Mouse (Mus musculus) neural tube, embryonic 11.5 days (tissue): Measurements from ENCODE around the gene Ptpn1. TPM values are rescaled to one million over a fixed set of nuclear protein-coding genes. Genes with fewer than 3 reads are reported as not detected.

ENCODE experiments used
- ATAC-seq: fragments of 200-750 bp; cut with Nextera tagmentation; 2 replicates; pipeline ENCODE4 v1.8.0; 2017; ENCODE audit warnings: moderate number of reproducible peaks, mild to moderate bottlenecking, moderate TSS enrichment, moderate library complexity; ENCODE audit not compliant: insufficient read depth, low FRiP score, low TSS enrichment
- DNase-seq: peaks from one replicate; pipeline ENCODE4 v3.0.0-alpha.2; 2015; ENCODE audit warnings: low spot score
- H3K27ac ChIP-seq: fragments of 300-500 bp; sonication (generic); 2 replicates; pipeline ENCODE4 v1.5.1; 2014; ENCODE audit warnings: low read depth, mild to moderate bottlenecking, low read length
- H3K27me3 ChIP-seq: fragments of 300-500 bp; sonication (generic); 2 replicates; pipeline ENCODE4 v1.6.1; 2014; ENCODE audit warnings: mild to moderate bottlenecking, low read length, mixed read lengths; ENCODE audit not compliant: control insufficient read depth, insufficient read depth
- H3K36me3 ChIP-seq: fragments of 300-500 bp; sonication (generic); 2 replicates; pipeline ENCODE4 v1.6.1; 2014; ENCODE audit warnings: mild to moderate bottlenecking, low read length, moderate library complexity, mixed read lengths; ENCODE audit not compliant: control insufficient read depth, insufficient read depth
- H3K4me1 ChIP-seq: fragments of 300-500 bp; sonication (generic); 2 replicates; pipeline ENCODE4 v1.6.1; 2014; ENCODE audit warnings: low read length, mixed read lengths; ENCODE audit not compliant: control insufficient read depth, insufficient read depth
- H3K4me2 ChIP-seq: fragments of 300-500 bp; sonication (generic); 2 replicates; pipeline ENCODE4 v1.6.1; 2014; ENCODE audit warnings: low read depth, mild to moderate bottlenecking, moderate library complexity
- H3K4me3 ChIP-seq: fragments of 300-500 bp; sonication (generic); 2 replicates; pipeline ENCODE4 v1.5.1; 2014; ENCODE audit warnings: low read depth, low read length
- H3K9ac ChIP-seq: fragments of 300-500 bp; sonication (generic); 2 replicates; pipeline ENCODE4 v1.6.1; 2014; ENCODE audit warnings: mild to moderate bottlenecking, low read length
- H3K9me3 ChIP-seq: fragments of 300-500 bp; sonication (generic); 2 replicates; pipeline ENCODE4 v1.6.1; 2016; ENCODE audit warnings: low read length; ENCODE audit not compliant: control insufficient read depth
- WGBS: fragments of 180-500 bp; shearing (Covaris S2); extraction: QIAGEN DNeasy Blood & Tissue Kit; methylation state at CpG from one replicate; pipeline ENCODE4 v1.1.7; 2014; 5-methylcytosine and 5-hydroxymethylcytosine counted together
- polyA plus RNA-seq: library from polyadenylated mRNA; unstranded; fragments of >200 nt; fragmentation: Nextera tagmentation; extraction: Ambion mirVana; gene quantifications from 2 replicates; pipeline ENCODE4 v1.2.1, GENCODE M21; 2014

Gene Ptpn1
- polyA plus RNA-seq, 1 experiment from 2014 or later, result 98.9 TPM

GRCm38 (mm10) chr2:167939204-167939603, 7.3 kb downstream of the Ptpn1 start:
- no peak overlapping the region for H3K4me3 ChIP-seq
- no peaks in the 10 kb centered on the region for H3K36me3 ChIP-seq
- H3K4me1 ChIP-seq, result peaks cover 4% of the 10 kb centered on the region
- no peaks in the 10 kb centered on the region for H3K9me3 ChIP-seq
- H3K27ac ChIP-seq, result no peak overlapping the region
- no peak overlapping the region for H3K4me2 ChIP-seq
- no peak for DNase-seq
- 50% methylated on average over 4 of the region's 4 CpGs for WGBS
- H3K9ac ChIP-seq, result no peak overlapping the region
- no peaks in the 10 kb centered on the region for H3K27me3 ChIP-seq
- no peak for ATAC-seq

DNA sequence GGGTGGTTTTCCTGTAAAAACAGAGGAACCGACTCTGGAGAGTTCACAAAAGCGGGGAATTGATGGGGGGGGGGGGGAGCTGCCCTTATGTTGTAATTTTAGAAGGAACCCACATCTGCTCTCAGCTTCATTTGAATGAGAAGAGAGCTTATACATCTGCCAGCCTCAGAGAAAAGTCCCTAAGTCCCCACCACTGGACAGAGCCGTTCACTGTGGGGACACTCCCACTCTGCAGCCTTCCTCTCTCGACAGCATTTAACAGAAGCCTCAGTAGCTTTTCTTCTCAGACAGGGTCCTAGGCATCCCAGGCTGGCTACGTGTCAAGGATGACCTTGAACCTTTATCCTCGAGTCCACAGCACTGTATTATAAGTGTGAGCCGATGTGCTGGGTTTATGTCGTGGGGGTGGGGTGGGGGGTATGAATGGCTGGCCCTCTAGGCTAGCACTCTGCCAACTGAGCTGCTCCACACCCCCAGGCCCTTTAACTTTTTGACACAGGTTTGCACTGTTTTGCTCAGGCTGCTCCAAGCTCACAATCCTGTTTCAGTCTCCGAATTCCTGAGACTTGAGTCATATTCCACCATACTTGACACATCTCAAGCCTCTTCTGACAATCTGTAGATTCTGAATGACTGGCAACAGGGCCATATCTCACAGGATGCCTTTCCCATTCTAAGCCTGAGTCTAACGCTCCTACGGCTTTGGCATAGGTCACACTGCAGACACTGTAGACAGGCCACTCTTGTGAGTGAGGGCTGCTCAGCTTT, 8.0 kb downstream of the Ptpn1 start:
- DNase-seq (no peak), ATAC-seq (no peak)
- 62% methylated on average over 11 of the region's 11 CpGs for WGBS
- Histone ChIP-seq H3K36me3 (no peaks in the 10 kb centered on the region), H3K27ac (no peak overlapping the region), H3K4me1 (peaks cover 10% of the 10 kb centered on the region), H3K9me3 (no peaks in the 10 kb centered on the region), H3K27me3 (no peaks in the 10 kb centered on the region), H3K9ac (no peak overlapping the region), H3K4me3 (no peak overlapping the region), H3K4me2 (no peak overlapping the region)

DNA sequence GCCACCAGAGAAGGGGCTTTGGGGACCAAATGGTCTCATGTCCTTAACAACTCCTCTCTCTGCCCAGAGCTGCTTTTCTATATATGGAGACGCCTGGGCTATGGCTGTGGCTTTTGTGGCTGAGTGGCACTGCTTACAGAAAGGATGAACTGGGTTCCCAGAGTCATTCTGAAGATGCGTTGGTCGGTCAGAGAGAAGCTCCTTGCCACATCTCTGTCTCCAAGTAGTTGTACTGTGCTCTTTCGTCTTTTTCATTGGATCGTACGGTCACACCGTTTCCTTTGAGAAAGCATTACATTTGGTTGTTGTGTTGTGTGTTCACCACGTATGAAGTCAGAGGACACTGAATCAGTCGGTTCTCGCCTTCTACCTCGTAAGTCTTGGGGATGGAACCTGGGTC, 8.8 kb downstream of the Ptpn1 start:
- 91% methylated on average over 11 of the region's 11 CpGs for WGBS
- Histone ChIP-seq H3K4me3 (no peak overlapping the region), H3K4me2 (no peak overlapping the region), H3K36me3 (no peaks in the 10 kb centered on the region), H3K27me3 (no peaks in the 10 kb centered on the region), H3K9ac (no peak overlapping the region), H3K27ac (no peak overlapping the region), H3K9me3 (no peaks in the 10 kb centered on the region), H3K4me1 (peaks cover 14% of the 10 kb centered on the region)
- ATAC-seq (no peak), DNase-seq (no peak)

GRCm38 (mm10) chr2:167941320-167941719, 9.5 kb downstream of the Ptpn1 start:
- H3K9ac ChIP-seq, result no peak overlapping the region; the same call in 1 of the 2 replicates
- H3K9me3 ChIP-seq, result no peaks in the 10 kb centered on the region
- H3K27me3 ChIP-seq, result no peaks in the 10 kb centered on the region
- no peak overlapping the region for H3K4me3 ChIP-seq
- no peak overlapping the region for H3K4me2 ChIP-seq
- 48% methylated on average over 4 of the region's 4 CpGs for WGBS
- DNase-seq, result no peak
- no peaks in the 10 kb centered on the region for H3K36me3 ChIP-seq
- peaks cover 14% of the 10 kb centered on the region for H3K4me1 ChIP-seq
- H3K27ac ChIP-seq, result no peak overlapping the region
- ATAC-seq, result no peak

GRCm38 (mm10) chr2:167941745-167942176, 9.9 kb downstream of the Ptpn1 start:
- Histone ChIP-seq H3K4me2 (no peak overlapping the region), H3K4me1 (peaks cover 14% of the 10 kb centered on the region)

GRCm38 (mm10) chr2:167942199-167942925, 10.5 kb downstream of the Ptpn1 start:
- Histone ChIP-seq H3K4me3 (no peak overlapping the region), H3K27me3 (no peaks in the 10 kb centered on the region), H3K9me3 (no peaks in the 10 kb centered on the region), H3K9ac (no peak overlapping the region), H3K4me1 (peaks cover 14% of the 10 kb centered on the region), H3K36me3 (no peaks in the 10 kb centered on the region), H3K4me2 (no peak overlapping the region), H3K27ac (no peak overlapping the region)
- DNase-seq (no peak), ATAC-seq (no peak)
- 58% methylated on average over 8 of the region's 8 CpGs for WGBS

More at GRCm38 (mm10) chr2:167941745-167942176, 9.9 kb downstream of the Ptpn1 start:
- H3K4me3 ChIP-seq, result no peak overlapping the region
- H3K9ac ChIP-seq, result no peak overlapping the region; the same call in 1 of the 2 replicates
- 44% methylated on average over 6 of the region's 6 CpGs for WGBS
- H3K27me3 ChIP-seq, result no peaks in the 10 kb centered on the region
- ATAC-seq (no peak), DNase-seq (no peak)
- H3K36me3 ChIP-seq, result no peaks in the 10 kb centered on the region
- no peaks in the 10 kb centered on the region for H3K9me3 ChIP-seq
- H3K27ac ChIP-seq, result no peak overlapping the region

DNA sequence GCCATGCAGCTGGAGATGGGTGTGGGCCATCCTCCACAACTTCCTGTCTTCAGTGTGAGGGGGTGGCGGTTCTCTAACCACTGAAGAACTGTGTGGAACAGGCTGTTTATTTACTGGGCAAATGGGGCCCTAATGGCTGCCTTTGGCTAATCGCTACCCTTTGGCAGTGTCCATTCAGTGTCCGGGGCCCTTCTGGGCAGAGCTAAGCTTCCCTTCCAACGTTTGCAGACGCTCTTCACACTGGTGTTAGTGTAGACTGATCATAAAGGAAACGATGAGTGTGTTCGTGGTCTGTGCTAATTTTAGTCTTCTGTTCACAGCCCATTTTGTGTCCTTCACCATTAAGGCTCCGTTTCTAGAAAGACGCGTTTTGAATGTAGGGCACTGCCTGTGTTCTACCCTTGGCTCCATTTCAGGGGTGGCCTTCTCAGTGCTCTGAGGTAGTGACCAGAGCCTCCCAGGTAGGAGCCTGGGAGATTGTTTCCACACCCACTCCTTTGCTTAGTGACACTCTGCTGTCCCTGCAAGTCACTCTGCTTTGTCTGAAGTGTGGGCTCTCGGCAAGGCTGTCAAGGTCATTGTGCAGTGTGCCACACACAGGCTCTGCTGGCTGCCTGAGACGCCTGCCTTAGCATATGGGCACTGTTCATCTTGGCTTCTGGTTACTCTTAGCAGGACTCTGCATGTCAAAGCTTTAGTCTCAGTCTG, 11.2 kb downstream of the Ptpn1 start:
- no peak overlapping the region for H3K27ac ChIP-seq
- H3K9ac ChIP-seq, result no peak overlapping the region
- H3K27me3 ChIP-seq, result no peaks in the 10 kb centered on the region
- H3K36me3 ChIP-seq, result no peaks in the 10 kb centered on the region
- 75% methylated on average over 12 of the region's 12 CpGs for WGBS
- H3K4me3 ChIP-seq, result no peak overlapping the region
- no peaks in the 10 kb centered on the region for H3K9me3 ChIP-seq
- ATAC-seq, result no peak
- peaks cover 14% of the 10 kb centered on the region for H3K4me1 ChIP-seq
- H3K4me2 ChIP-seq, result no peak overlapping the region
- DNase-seq, result no peak

DNA sequence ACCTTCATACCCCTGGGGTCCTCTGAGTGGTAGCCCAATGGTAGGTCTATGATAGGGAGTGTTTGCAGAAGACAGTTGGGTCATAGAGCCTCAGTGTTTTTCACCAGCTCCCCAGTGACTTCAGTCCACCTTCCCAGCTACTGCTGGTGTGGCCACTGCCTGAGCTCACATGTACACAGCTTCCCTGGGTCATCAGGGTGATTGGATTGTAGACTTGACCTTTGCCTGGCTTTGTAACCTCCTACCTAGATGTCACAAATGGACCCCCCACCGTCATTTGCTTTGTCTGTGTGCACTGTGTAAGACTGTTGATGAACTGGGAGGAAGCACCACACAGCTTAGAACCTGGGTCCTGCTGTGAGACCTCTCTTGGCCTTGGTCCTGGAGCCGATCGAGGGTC, 12.3 kb downstream of the Ptpn1 start:
- H3K27ac ChIP-seq, result no peak overlapping the region
- no peak overlapping the region for H3K4me2 ChIP-seq
- peaks cover 14% of the 10 kb centered on the region for H3K4me1 ChIP-seq
- H3K27me3 ChIP-seq, result no peaks in the 10 kb centered on the region
- no peak for DNase-seq
- H3K9ac ChIP-seq, result no peak overlapping the region
- ATAC-seq, result no peak
- H3K9me3 ChIP-seq, result no peaks in the 10 kb centered on the region
- no peak overlapping the region for H3K4me3 ChIP-seq
- 77% methylated on average over 3 of the region's 3 CpGs for WGBS
- no peaks in the 10 kb centered on the region for H3K36me3 ChIP-seq
